Mouse (Mus musculus) heart, adult 2 months (tissue): ENCODE data around the gene Notch1. TPM values are rescaled to one million over a fixed set of nuclear protein-coding genes. Genes with fewer than 3 reads are reported as not detected.

ENCODE experiments used
- DNase-seq, 2 experiments: peaks; one replicate each; pipeline ENCODE4 v3.0.0; 2021
- H3K27ac ChIP-seq: fragments of 200-600 bp; 2 replicates; pipeline ENCODE4 v1.8.1; 2022
- H3K27me3 ChIP-seq: fragments of 200-500 bp; 2 replicates; pipeline ENCODE4 v1.6.1; 2012; ENCODE audit warnings: mild to moderate bottlenecking, low read length, inconsistent platforms, mixed read lengths; ENCODE audit not compliant: control insufficient read depth, insufficient read depth
- H3K36me3 ChIP-seq: fragments of 200-500 bp; 2 replicates; pipeline ENCODE4 v1.6.1; 2012; ENCODE audit warnings: low read length, inconsistent platforms; ENCODE audit not compliant: control insufficient read depth, insufficient read depth
- H3K4me1 ChIP-seq: fragments of 200-500 bp; 2 replicates; pipeline ENCODE4 v1.6.1; 2011; ENCODE audit warnings: low read length; ENCODE audit not compliant: control insufficient read depth, insufficient read depth
- H3K4me3 ChIP-seq: fragments of 200-600 bp; 2 replicates; pipeline ENCODE4 v1.8.1; 2022
- H3K79me2 ChIP-seq: fragments of 200-500 bp; replicated peaks from 2 replicates; pipeline ENCODE4 v1.6.1; 2012; ENCODE audit warnings: mild to moderate bottlenecking, inconsistent platforms, low read length, moderate library complexity, mixed read lengths; ENCODE audit not compliant: control insufficient read depth, insufficient read depth
- H3K9ac ChIP-seq: fragments of 200-500 bp; 2 replicates; pipeline ENCODE4 v1.6.1; 2012; ENCODE audit warnings: low read depth, mild to moderate bottlenecking, control low read depth, inconsistent platforms, low read length, mixed read lengths
- CTCF ChIP-seq: fragments of 200-600 bp; IDR thresholded peaks from 2 replicates; pipeline ENCODE4 v1.8.1; 2022; ENCODE audit warnings: antibody characterized with exemption, mild to moderate bottlenecking, moderate library complexity
- EP300 ChIP-seq: fragments of 200-500 bp; IDR thresholded peaks from 2 replicates; pipeline ENCODE4 v1.6.1; 2011; ENCODE audit warnings: low read depth, low read length, control low read depth; ENCODE audit not compliant: insufficient read depth
- POLR2A ChIP-seq: fragments of 200-500 bp; IDR thresholded peaks from 2 replicates; pipeline ENCODE4 v1.6.1; 2011; ENCODE audit warnings: mild to moderate bottlenecking, low read depth, low read length, control low read depth; ENCODE audit not compliant: insufficient read depth
- WGBS: fragments of 180-500 bp; shearing (Covaris S2); methylation state at CpG from one replicate; pipeline ENCODE4 v1.1.7; 2018; 5-methylcytosine and 5-hydroxymethylcytosine counted together
- intact Hi-C: fragments of 180-260 bp; cut with DNase I; formaldehyde crosslinking; loops from one replicate; pipeline ENCODE4 v1.15.1; 2025
- polyA plus RNA-seq: library from polyadenylated mRNA; depleted of rRNA; stranded (reverse); fragments of >200 nt; gene quantifications from 2 replicates; pipeline ENCODE4 v1.2.3, GENCODE M21; 2012
- total RNA-seq, 2 experiments: library from RNA; stranded (reverse); gene quantifications; 2 replicates each; pipeline ENCODE4 v1.2.3; 2021

Notch1 gene
- total and polyA plus RNA-seq, 3 experiments = 23.2 to 32.4 (median 31.6) TPM

- intact Hi-C loops = no loop called here
- no peaks in the 10 kb centered on the region for H3K79me2 ChIP-seq
- H3K27me3 ChIP-seq = no peaks in the 10 kb centered on the region
- WGBS = 88% methylated on average over 2 of the region's 2 CpGs
- no peak overlapping the region for H3K4me3 ChIP-seq
- no peak overlapping the region for H3K9ac ChIP-seq
- TF ChIP-seq EP300 = no peak
- TF ChIP-seq POLR2A = no peak
- TF ChIP-seq CTCF = no peak
- no peaks in the 10 kb centered on the region for H3K36me3 ChIP-seq
- no peak overlapping the region for H3K27ac ChIP-seq
- no peak for DNase-seq
- H3K4me1 ChIP-seq = peaks cover 19% of the 10 kb centered on the region
These were observed 23.1 kb upstream of the Notch1 start for GRCm38 (mm10) chr2:26539516-26539915.

GRCm38 (mm10) chr2:26535517-26536045 is 19.1 kb upstream of the Notch1 start:
- 78% methylated on average over 4 of the region's 4 CpGs for WGBS
- TF ChIP-seq EP300 = no peak
- no peak overlapping the region for H3K4me3 ChIP-seq
- intact Hi-C loops = no loop called here
- no peak overlapping the region for H3K9ac ChIP-seq
- H3K27ac ChIP-seq = no peak overlapping the region
- peaks cover 12% of the 10 kb centered on the region for H3K4me1 ChIP-seq
- no peaks in the 10 kb centered on the region for H3K27me3 ChIP-seq
- DNase-seq = no peak
- no peaks in the 10 kb centered on the region for H3K79me2 ChIP-seq
- no peaks in the 10 kb centered on the region for H3K36me3 ChIP-seq

GRCm38 (mm10) chr2:26534616-26535015 is 18.2 kb upstream of the Notch1 start:
- H3K9ac ChIP-seq = no peak overlapping the region; the same call in 1 of the 2 replicates
- peak overlapping the region; percentile 40 for H3K27ac ChIP-seq
- H3K27me3 ChIP-seq = no peaks in the 10 kb centered on the region
- H3K4me3 ChIP-seq = no peak overlapping the region
- peaks cover 12% of the 10 kb centered on the region for H3K4me1 ChIP-seq
- DNase-seq = peak; percentile 82 to 85
- intact Hi-C loops = no loop called here
- H3K79me2 ChIP-seq = no peaks in the 10 kb centered on the region
- TF ChIP-seq POLR2A (no peak), CTCF (no peak), EP300 (no peak)
- 11% methylated on average over 2 of the region's 2 CpGs for WGBS
- H3K36me3 ChIP-seq = no peaks in the 10 kb centered on the region

GRCm38 (mm10) chr2:26534161-26534560 is 17.7 kb upstream of the Notch1 start:
- no peak for TF ChIP-seq EP300
- no peak for TF ChIP-seq POLR2A
- TF ChIP-seq CTCF = no peak
- Histone ChIP-seq H3K36me3 (no peaks in the 10 kb centered on the region), H3K9ac (peak overlapping the region; percentile 4; the same call in 1 of the 2 replicates), H3K4me1 (peaks cover 15% of the 10 kb centered on the region), H3K79me2 (no peaks in the 10 kb centered on the region), H3K4me3 (no peak overlapping the region), H3K27ac (peak overlapping the region; percentile 36), H3K27me3 (no peaks in the 10 kb centered on the region)
- DNase-seq = no peak
- intact Hi-C loops = no loop called here
- WGBS = 75% methylated on average over 3 of the region's 3 CpGs

DNA sequence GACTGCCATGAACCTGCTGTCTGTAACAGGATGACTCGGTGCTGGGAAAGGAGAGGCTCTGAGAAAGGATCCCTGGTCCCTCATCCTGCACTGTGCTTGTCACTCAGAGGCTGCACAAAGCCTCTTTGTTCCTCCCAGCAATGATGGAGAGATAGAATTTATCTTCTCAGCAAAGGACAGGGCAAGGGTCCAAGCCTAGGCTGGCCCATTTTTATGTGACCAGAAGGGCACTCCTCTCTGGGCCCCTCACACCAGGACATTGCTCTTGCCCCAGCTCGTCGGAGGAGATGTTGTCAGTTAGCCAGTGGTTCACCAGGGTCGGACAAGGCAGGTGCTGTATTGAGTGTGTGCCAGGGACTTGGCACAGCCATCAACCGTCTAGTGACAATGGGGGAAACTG is 16.8 kb upstream of the Notch1 start:
- H3K4me3 ChIP-seq = no peak overlapping the region
- no peak for DNase-seq
- H3K27me3 ChIP-seq = no peaks in the 10 kb centered on the region
- H3K79me2 ChIP-seq = no peaks in the 10 kb centered on the region
- H3K4me1 ChIP-seq = peaks cover 19% of the 10 kb centered on the region
- no peaks in the 10 kb centered on the region for H3K36me3 ChIP-seq
- no peak for TF ChIP-seq EP300
- no peak for TF ChIP-seq CTCF
- TF ChIP-seq POLR2A = no peak
- intact Hi-C loops = loop anchor here (2.0 kb wide), 1 partner anchor 14 kb away; no protein-coding TSS in a partner anchor
- 55% methylated on average over 5 of the region's 5 CpGs for WGBS
- H3K9ac ChIP-seq = no peak overlapping the region
- no peak overlapping the region for H3K27ac ChIP-seq

GRCm38 (mm10) chr2:26531829-26532228 is 15.4 kb upstream of the Notch1 start:
- Histone ChIP-seq H3K36me3 (no peaks in the 10 kb centered on the region), H3K4me1 (peaks cover 22% of the 10 kb centered on the region), H3K27me3 (no peaks in the 10 kb centered on the region), H3K27ac (no peak overlapping the region), H3K4me3 (no peak overlapping the region), H3K79me2 (no peaks in the 10 kb centered on the region), H3K9ac (no peak overlapping the region)
- 91% methylated on average over 6 of the region's 6 CpGs for WGBS
- TF ChIP-seq POLR2A (no peak), CTCF (no peak), EP300 (no peak)
- intact Hi-C loops = loop anchor here (2.0 kb wide), 1 partner anchor 15 kb away; no protein-coding TSS in a partner anchor
- DNase-seq = no peak
